Mouse (Mus musculus) cerebellum, adult 11-12 months (tissue): Measurements from ENCODE around the gene Actr10.

Source experiments
- DNase-seq: peaks from one replicate; pipeline ENCODE4 v3.0.0; 2022

The Actr10 gene

GRCm38 (mm10) chr12:70968141-70968790 lies 30.6 kb downstream of the Actr10 start:
- DNase-seq, result peak; percentile 85

GRCm38 (mm10) chr12:70968791-70969307 lies 31.2 kb downstream of the Actr10 start:
- peak; percentile 82 for DNase-seq

- DNase-seq, result peak; percentile 64
Observed at GRCm38 (mm10) chr12:70969485-70970184, 32.0 kb downstream of the Actr10 start.

DNA sequence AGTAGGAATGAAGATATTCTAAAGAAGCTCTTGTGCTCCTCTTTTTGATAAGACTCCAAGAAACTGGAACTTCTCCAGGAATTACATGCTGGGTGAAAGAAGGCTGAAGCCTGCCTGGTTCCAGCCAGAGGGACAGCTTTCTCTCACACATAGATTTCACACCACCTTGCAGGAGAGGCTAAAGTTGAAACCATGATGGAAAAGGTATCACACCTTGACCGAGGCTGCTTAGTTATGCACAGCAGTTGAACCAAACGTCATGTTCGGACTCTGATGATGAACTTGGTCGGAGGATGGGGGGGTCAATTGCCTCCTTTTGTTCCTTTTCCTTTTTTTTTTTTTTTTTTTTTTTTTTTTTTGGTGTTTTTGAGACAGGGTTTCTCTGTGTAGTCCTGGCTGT lies 36.2 kb downstream of the Actr10 start:
- DNase-seq, result no peak

DNA sequence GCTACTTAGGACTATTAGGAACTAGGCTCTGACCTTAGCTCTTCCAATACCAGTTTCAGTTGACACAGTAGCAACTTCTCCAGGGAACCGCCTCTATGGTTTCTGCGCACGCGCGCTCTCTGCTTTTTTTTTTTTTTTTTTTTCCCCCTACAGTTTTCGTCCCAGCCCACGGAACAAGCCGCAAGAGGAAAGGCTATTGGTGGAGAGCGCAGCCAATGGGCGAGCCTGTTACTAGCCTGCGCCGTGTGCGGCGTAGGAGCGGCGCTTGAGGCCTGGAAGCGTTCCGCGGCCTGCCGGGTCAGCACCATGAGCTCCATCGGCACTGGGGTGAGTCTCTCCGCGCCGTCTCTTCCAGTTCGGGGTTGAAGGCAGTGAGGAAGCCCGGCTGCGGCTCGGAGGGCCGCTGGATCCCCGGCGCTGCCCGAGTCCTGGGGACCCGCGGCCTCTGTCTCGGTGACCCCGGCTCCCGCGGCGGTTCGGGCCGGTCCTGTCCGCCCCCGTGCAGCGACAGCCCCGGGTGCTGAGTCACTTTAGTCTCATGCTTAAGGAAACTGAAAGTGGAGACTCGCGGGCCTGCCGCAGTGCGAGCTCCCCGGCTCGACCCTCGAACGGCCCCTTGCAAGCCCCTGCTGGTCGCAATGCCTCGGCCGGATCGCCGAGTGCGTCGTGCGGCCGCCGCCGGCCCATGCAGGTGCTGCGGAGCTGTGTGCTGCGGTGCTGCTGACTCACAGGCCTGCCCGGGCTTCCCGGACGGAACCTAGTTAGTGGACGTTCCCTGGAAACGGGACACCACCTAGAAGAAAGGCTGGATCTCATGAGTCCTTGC lies 37.0 kb downstream of the Actr10 start, which contains the start of gene Psma3:
TSS of gene Psma3 (plus strand) at position 181 of the 826 bp plus-strand sequence.
- peak; percentile 94 for DNase-seq

GRCm38 (mm10) chr12:70975406-70975805 lies 37.7 kb downstream of the Actr10 start:
- DNase-seq, result no peak

DNA sequence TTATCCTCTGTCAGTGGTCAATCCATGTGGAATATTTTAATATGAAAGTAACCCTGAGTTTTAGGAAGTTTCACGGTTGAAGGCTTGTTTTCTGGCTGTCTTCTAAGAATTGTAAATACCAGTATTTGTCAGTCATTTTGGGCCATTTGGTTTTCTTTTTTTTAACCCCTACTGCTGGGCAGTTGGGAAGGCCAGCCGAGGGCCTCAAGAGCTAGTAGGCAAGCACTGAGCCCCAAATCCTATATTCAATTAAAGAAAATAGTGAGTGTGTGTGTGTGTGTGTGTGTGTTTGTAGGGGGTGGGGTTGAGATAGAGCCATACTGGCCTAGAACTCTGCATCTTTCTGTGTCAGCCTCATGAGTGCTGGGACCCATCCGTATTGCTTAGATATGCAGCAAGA lies 38.2 kb downstream of the Actr10 start:
- DNase-seq, result no peak

GRCm38 (mm10) chr12:70978345-70978744 lies 40.7 kb downstream of the Actr10 start:
- DNase-seq, result no peak

DNA sequence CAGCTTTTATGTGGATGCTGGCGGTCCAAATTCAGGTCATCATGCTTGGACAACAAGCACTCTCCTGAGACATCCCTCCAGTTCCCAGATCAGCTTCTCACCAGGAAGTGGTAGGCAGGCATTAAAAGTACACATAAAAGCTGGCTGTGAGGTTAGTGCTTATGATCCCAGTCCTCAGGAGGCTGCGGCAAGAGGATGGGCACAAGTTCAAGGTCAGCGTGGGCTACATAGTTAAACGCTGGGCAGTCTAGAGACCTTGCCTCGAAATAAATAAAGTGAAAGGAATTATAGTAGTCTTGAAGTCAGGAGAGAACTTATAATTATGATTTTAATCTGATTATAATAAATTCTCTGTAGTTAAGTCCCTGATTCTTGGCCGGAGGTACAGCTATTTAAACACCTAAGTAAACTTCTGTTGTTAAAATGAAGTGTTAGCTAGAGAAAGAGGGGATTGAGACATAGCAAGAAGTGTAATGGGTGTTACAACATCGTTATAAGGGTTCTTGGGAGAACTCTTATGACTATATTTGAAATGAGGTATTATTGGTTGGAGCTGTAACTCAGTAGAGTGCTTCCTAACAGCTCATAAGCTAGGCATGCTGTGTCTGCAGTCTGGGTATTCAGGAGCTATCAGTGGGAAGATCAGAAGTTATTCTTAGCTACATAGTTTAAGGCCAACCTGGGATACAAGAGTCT lies 47.3 kb downstream of the Actr10 start:
- DNase-seq, result no peak

DNA sequence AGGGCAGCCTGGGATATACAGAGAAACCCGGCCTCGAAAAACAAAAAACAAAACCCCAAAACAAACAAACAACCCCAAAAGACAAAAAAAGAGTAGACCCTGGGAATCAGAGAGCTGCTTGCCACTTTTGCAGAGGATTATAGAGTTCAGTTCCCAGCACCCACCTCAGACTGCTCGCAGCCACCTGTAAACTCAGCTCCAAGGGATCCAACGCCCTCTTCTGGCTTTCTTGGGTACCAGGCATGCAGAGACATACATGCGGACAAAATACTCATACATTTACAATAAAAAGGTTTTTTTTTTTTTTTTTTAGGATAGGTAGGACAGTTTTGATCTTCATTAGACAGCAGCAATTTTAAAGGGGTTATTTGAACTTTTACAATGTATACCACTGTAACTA lies 59.6 kb downstream of the Actr10 start:
- DNase-seq, result no peak

- DNase-seq, result no peak
Observed at GRCm38 (mm10) chr12:70999423-70999903, 61.8 kb downstream of the Actr10 start.

GRCm38 (mm10) chr12:71000344-71000743 lies 62.7 kb downstream of the Actr10 start:
- DNase-seq, result no peak

- DNase-seq, result no peak
Observed at GRCm38 (mm10) chr12:71001456-71001855, 63.8 kb downstream of the Actr10 start.

DNA sequence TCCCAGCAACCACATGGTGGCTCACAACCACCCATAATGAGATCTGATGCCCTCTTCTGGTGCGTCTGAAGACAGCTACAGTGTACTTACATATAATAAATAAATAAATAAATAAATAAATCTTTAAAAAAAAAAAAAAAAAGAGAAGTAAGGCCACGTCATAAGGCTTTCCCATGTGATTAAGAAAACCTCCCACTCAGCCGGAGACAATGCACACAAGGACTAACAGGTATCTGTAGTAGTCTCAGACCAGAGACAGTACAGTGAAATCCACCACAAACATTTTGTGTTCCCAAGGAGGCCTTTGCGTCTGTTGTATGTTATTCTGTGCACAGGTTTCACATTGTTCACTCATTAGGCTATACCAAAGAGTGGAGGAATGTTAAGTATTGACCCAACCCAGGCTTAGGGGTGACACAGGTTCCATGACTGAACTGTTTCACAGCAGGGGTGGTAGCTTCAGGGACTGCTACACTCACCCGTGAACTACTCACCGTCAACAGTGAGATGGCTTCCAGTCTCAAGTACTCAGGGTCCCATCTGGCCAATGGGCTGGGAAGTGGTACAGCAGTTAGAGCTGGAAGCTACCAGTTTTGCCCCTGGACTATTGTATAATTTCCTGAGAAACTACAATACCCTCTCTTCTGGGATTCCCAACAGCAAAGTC lies 66.2 kb downstream of the Actr10 start:
- DNase-seq, result no peak

GRCm38 (mm10) chr12:71006141-71006540 lies 68.5 kb downstream of the Actr10 start:
- DNase-seq, result no peak

GRCm38 (mm10) chr12:71006901-71007300 lies 69.2 kb downstream of the Actr10 start:
- DNase-seq, result no peak

DNA sequence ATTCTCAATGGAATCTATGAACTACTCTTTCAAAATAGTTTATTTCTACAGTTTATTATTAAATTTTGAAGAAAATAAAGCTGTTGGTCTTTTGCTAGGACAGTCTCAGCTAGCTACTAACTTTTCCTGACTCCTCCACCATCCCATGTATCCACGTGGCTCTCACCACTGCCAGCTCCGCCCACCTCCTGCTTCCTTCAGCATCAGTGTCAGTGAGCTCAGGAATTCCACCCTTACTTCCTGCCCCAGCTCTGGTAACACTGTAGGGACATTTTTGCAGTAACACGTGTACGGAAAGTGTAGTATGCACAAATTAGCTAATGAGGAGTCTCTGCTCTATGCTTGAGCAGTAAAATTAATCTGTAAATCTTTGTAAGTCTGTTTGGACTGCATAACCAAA lies 72.1 kb downstream of the Actr10 start:
- DNase-seq, result no peak
